Mouse (Mus musculus) frontal cortex, postnatal 36 days (tissue): ENCODE measurements around the gene Kcnj9.

Experiments used
- DNase-seq, 2 experiments: peaks; one replicate each; pipeline ENCODE4 v3.0.0; 2022; ENCODE audit warnings: low spot score in 2 of 2

Kcnj9 gene

DNA sequence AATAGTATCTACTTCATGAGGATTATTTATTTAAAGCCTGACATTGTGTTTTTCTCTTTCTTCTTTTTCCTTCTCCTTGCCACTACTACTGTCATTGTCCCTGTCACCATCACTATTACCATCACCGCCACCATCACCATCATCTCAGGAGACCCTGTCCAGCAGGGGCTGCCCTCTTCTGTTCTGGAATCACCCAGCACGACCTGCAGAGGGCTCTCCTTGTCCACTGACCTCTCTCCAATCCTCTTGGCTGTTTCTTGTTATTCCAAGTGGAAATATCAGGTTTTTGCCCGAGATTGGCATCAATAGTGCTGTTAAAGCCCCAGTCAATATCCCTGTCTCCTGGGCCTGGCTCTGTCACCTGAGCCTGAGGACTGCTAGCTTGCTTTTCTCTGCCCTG lies 4.4 kb upstream of the Kcnj9 start:
- DNase-seq: no peak

GRCm38 (mm10) chr1:172332925-172333324 lies 3.8 kb upstream of the Kcnj9 start:
- no peak for DNase-seq

DNA sequence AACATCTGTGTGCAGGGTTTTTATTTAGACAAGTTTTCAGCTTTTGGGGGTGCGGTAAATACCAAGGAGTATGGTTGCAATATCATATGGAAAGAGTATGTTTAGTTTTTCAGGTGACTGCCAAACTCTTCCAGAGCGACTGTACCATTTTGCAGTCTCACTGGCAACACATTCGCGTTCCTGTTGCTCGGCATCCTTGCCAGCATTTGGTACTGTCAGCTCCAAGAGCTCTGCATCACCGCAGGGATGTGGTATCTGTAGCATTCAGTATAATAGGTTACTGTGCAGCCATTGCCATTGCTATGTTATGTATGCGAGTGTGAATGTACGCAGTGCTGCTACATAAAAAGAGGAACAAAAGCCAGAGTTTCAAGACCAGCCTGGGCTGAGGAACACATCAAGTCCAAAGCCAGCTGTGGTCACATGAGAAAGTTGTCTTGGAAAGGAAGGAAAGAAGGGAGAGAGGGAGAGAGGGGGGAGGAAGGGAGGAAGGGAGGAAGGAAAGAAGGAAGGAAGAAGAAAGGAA lies 2.4 kb upstream of the Kcnj9 start:
- DNase-seq: no peak

DNA sequence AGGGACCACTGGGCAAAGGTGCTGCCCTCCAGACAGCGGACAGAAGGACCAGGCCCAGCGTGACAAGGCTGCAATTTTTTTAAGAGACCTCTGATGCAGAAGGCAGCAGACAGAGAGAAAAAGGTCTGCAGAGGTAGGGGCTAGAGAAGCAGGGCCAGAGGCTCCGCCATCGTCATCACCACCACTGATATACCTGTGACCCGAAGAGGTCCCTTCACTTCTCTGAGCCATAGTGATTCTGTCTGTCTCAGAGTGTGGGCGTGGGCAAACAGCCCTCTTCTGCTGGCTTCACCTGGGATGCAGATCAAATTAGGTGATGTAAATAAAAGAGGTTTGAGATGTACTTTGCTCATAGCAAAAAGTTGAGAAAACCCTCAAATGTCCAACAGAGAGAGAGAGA lies 498 bp upstream of the Kcnj9 start:
- DNase-seq: no peak

DNA sequence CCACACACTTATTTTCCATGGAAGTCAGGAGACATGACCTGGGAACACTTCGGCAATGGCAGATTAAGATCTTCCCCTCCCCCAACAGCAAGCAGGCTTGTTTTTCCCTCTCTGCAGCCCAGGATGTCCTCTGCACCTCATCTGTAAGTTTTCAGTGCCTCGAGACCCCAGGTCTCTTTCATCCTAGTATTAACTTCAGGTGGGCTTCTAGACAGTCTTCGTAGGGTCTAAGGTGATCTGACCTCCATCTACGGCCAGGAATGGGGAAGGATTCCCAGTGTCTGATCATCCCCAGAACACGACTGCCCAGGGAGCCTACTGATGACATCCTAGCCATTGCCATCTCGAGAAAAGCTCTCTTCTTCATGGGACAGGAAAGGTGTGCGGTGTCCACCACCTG lies 657 bp downstream of the Kcnj9 start:
- no peak for DNase-seq

DNA sequence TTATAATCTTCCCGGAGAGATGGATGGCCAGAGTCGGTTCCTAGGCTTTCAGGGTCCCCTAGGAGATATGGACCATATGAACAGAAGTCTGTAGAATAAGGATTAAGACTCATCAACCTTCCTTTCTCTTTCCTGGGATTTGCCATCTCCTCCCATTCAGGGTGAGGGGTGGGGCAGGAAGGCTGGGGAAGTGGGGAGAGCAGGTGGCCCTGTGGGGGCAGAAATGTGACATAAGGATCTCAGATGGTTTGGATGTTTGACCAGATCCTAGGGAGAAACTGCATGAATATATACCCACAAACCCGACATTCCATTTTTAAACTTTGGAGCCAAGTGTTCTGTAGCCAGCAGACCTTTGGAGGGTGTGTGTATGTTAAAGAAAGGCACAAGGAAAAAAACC lies 1.1 kb downstream of the Kcnj9 start:
- DNase-seq: no peak

- DNase-seq: no peak
Observed at GRCm38 (mm10) chr1:172327206-172328001, 1.7 kb downstream of the Kcnj9 start.

DNA sequence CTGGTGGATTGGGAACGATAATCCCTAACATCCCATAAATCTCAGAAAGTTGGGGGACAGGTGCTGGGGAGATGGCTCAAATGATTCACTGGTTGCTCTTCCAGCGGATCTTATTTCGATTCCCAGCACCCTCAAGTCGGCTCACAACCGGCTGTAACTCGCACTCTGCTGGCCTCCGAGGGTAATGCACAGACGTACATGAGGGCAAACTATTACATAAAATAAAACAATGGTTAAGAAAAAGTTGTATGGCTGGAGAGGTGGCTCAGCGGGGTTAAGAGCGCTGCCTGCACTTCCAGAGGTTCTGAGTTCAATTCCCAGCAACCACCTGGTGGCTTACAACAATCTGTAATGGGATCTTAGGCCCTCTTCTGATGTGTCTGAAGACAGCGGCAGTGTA lies 2.4 kb downstream of the Kcnj9 start:
- DNase-seq: no peak

DNA sequence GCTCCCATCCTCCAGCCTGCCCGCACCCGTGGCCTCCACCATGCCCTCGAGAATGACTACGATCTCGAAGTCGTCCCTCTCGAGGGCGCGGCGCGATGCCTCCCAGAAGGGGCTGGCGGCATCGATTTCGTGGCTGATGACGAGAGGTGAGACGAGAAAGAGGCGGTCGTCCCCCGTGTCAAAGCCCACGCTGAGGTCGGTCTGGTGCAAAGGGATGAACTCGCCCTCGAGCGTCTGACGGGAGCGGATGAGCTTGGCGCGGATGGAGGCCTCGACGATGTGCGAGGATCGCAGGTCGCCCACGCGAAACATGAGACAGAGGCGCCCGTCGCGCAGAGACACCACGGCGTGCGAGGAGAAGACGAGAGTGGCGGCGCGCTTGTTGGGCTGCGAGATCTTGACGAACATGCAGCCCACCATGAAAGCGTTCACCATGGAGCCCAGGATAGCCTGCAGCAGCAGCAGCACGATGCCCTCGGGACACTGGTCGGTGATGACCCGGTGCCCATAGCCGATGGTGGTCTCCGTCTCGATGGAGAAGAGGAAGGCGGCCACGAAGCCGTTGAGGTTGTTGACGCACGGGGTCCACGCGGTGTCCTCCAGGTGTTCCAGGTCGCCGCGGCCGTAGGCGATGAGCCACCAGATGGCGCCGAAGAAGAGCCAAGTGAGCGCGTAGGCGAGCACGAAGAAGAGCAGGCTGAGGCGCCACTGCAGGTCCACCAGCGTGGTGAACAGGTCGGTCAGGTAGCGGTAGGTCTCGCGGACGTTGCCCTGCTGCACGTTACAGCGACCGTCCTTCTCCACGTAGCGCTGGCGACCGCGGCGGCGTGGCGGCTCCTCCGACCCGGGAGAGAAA lies 3.2 kb downstream of the Kcnj9 start:
- peak in 1 of 2 experiments; percentile 70 for DNase-seq

DNA sequence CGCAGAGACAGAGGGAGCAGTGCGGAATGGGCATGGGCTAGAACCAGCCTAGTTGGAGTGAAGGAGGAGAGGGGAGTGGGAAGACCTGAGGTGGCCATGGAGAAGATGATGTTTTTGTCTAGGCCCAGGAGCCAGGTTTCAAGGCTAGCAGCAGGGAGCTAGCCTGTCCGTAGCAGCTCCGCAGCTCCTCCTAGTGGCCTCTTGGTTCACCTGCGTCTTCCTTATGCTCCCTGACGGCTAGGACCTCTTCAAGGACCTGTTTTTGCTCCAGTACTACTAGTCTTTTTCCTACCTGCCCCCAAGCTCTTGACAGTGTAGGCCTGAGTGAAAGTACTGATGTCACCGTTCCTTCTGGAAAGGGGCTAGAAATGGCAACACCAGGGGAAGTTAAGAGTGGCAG lies 4.4 kb downstream of the Kcnj9 start:
- DNase-seq: peak; percentile 80 to 85

- DNase-seq: peak; percentile 75 to 90
Observed at GRCm38 (mm10) chr1:172323801-172324359, 5.2 kb downstream of the Kcnj9 start.

DNA sequence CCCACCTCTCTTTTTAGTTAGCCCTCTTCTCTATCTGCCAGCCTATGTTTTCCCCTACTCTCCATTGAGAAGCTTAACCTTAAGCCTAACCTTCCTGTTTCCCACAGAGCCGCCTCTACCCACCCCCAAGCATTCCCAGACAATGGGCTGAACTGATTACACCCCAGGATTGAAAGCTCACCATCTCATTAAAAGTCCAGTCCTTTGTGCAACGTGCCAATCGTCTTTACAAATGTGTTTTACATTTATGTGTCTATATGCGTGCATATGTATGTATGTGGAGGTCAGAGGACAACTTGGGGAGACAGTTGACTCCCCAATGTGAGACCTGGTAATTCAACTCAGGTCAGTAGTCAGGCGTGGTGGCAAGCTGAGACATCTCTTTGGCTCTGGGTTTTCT lies 5.8 kb downstream of the Kcnj9 start:
- no peak for DNase-seq

- DNase-seq: no peak
Observed at GRCm38 (mm10) chr1:172322725-172323124, 6.4 kb downstream of the Kcnj9 start.

- DNase-seq: peak; percentile 62 to 75
Observed at GRCm38 (mm10) chr1:172319921-172320411, 9.2 kb downstream of the Kcnj9 start.

DNA sequence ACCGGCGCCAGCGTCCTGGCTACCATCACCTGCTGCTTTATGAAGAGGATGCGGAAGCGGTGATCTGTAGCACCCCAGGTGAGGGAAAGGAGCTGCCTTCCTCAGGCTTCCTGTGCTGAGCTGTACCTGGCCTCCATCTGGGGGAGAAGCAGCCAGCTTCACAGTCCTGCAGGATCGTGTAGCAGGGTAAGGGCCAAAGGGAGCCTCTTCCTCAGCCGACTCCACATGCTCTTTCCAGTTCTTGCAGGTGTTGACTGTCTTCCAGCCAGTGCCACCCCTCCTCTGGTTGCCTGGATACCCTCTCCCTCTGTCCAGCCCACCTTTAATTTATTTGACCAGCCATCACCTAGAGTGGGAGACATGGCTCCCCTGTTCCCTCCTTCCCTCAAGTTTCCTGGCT lies 9.8 kb downstream of the Kcnj9 start:
- DNase-seq: peak; percentile 48 to 55

DNA sequence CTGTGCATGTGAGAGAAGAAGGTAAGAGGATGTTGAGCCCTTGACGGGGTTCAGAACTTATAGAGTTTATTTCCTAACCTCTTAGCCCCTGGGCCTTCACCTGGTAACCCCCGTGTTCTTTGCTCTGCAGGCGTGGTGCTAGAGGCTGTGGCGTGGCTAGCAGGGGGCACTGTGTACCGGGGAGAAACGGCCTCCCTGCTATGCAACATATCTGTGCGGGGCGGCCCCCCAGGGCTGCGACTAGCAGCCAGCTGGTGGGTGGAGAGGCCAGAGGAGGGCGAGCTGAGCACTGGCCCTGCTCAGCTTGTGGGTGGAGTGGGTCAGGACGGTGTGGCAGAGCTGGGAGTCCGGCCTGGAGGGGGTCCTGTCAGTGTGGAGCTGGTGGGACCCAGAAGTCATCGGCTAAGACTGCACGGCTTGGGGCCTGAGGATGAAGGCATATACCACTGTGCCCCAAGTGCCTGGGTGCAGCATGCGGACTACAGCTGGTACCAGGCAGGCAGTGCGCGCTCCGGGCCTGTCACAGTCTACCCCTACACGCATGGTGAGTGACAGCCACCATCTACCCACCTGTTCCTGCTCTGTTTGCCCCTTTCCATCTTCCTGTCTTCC lies 10.6 kb downstream of the Kcnj9 start:
- peak in 1 of 2 experiments; percentile 39 for DNase-seq

- DNase-seq: peak; percentile 21 to 24
Observed at GRCm38 (mm10) chr1:172317946-172318345, 11.2 kb downstream of the Kcnj9 start.

DNA sequence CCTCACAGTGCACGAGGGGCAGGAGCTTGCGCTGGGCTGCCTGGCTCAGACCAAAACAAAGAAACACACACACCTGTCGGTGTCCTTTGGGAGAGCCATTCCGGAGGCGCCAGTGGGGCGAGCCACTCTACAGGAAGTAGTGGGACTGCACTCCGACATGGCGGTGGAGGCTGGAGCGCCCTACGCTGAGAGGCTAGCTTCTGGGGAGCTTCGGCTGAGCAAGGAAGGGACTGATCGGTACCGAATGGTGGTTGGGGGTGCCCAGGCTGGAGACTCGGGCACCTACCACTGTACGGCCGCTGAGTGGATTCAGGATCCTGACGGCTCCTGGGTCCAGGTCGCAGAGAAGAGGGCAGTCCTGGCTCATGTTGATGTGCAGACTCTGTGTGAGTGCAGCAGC lies 11.7 kb downstream of the Kcnj9 start:
- peak in 1 of 2 experiments; percentile 14 for DNase-seq

DNA sequence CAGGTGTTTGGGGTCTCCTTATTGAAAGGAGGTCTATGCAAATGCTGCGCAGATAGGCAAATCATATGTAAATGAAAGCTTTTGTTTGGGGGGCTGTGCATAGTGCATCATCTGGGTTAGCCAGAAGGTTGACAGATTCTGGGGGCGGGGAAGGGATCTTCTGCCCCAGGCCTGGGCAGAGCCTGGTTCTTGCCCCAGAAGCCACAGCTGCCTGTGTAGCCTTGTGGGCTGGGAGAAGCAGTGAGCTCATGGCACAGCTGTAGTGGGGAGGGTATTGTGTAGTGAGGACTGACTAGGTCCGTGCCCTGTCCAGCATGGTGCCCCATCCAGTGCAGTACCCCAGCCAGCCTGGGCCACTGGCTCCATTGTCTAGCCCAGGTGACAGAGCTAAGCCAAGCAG lies 14.2 kb downstream of the Kcnj9 start:
- no peak for DNase-seq

- no peak for DNase-seq
Observed at GRCm38 (mm10) chr1:172313613-172314411, 15.3 kb downstream of the Kcnj9 start.
